Mouse (Mus musculus) T-helper 1 cell (primary cell): ENCODE data around the gene Dbr1.
"Not testable (repeated sequence)": the region's sequence is repeated elsewhere in the genome, so short reads cannot be mapped to it uniquely, and the experiment has no call there.

ENCODE experiments used
- in situ Hi-C: fragments of 300-600 bp; cut with MboI, MseI; formaldehyde crosslinking; loops from one replicate; pipeline ENCODE4 v1.15.1; 2025; ENCODE audit warnings: high pct_unique_total_duplicates

The Dbr1 gene

DNA sequence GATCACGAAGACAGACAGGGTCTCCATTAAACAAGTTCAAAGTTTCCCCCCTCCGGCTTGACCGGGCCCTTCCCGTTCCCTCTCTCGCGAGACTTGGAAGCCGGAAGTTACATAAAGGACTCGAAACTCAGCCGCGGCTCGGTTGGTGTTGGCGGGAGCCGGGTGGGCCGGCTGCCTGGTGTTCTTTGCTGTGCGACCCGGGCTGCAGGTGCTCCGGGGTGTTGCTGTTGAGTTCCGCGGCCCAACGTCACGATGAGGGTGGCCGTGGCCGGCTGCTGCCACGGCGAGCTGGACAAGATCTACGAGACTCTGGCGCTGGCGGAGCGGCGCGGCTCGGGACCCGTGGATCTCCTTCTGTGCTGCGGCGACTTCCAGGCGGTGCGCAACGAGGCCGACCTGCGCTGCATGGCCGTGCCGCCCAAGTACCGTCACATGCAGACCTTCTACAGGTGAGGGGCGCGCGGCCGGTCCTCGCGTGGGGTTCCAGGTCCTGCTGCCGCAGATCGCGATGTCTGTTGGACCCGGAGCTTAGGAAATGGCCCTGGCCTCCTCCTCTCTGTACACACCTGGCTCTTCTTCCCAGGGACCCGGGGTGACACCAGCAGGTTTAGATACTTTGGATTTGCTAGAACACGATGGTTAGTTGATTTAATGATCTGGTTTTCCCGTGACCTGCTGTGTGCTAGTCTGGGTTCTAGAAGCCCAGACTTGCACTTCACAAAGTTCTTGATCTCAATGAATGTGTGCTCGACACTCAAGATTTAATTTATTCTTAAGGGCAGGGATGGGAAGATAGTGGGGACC lies at the start of gene Dbr1:
Gene Dbr1 (plus strand): TSS at position 123 of the 804 bp plus-strand sequence.
- in situ Hi-C loops = loop anchor here (10.0 kb wide), 2 partner anchors 591 to 981 kb away; partner anchors contain the start of gene Faim

DNA sequence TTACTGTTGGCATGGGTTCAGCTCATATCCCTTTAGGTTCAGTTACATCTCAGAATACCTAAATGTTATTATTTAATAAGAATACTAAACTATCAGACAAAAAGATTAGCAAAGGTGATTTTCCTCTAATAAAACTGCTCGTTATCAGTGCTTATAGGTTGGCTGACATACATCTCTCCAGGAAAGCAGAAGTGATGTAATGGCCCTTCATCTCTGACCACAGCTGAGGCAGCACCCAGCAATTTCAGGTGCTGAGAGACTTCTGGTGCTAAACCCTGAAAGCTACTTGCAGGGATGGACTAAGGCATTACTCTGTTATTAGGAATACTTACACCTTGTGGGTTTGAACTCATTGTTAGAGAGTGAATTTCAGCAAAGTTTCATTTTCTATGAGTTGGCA lies 43.7 kb upstream of the Dbr1 start:
- in situ Hi-C loops = no loop called here

DNA sequence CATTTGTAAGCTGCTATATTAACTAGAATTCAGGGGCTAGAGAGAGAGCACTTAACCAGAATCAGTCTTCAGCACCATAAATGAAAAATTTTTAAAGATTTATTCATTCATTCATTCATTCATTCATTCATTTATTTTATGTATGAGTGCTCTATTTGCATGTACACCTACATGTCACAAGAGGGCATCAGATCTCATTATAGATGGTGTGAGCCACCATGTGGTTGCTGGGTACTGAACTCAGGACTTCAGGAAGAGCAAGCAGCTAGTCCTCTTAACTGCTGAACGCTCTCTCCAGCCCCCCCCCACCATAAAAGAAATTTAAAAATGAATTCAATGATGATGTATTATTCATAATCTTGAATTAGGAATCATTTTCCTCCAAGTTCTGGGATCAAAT lies 29.3 kb upstream of the Dbr1 start:
- in situ Hi-C loops = no loop called here

DNA sequence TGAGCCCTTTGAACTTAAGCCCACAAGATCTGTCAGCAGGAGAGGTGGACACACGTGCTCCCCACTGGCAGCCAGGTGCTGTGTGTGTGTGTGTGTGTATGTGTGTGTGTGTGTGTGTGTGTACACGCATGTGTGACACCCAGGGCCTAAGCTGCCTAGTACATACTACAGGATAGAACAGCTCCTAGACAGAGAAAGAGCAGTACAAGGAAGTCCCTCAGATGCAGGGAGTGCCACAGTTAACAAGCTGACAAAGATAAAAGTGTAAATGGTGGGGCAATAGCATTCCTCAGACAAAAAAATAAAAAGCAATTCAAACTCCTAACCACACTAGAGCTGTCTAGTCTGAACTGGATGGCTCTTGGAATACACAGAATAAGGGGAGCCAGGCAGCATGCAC lies 23.5 kb upstream of the Dbr1 start:
- in situ Hi-C loops = no loop called here

DNA sequence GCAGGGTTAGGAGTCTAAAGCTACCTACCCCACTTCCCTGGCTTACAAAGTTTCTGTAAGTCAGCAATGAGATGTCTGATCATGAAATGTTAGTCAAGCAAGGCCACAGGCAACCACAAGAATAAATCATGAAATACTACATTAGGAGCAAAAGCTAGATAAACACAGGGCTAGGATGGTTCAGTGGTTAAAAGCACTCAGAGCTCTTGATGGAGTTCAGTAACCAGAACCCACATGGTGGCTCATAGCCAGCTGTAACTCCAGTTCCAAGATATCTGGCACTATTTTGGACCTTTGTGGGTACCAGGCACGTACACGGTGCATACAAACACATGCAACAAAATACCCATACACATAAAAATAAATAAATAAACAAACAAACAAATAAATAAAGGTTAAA lies 22.6 kb upstream of the Dbr1 start:
- in situ Hi-C loops = no loop called here

DNA sequence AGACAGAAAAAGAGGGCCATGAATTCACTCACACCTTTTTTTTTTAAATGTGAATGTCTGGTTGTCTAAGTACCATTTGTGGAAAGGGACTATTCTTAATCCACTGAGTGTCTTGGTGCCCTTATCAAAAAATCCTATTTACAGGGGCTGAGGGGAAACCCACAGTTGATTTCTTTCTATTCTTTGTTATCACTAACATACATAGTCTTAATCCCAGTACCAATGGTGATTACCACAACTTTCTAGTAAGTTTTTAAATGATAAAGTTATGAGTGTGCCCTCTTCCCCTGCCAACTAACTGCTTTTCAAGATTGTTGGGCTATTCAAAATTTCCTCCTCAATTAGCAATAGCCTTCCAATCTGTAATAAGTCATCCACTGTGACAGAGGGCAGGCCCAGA lies 21.5 kb upstream of the Dbr1 start:
- in situ Hi-C loops = no loop called here

DNA sequence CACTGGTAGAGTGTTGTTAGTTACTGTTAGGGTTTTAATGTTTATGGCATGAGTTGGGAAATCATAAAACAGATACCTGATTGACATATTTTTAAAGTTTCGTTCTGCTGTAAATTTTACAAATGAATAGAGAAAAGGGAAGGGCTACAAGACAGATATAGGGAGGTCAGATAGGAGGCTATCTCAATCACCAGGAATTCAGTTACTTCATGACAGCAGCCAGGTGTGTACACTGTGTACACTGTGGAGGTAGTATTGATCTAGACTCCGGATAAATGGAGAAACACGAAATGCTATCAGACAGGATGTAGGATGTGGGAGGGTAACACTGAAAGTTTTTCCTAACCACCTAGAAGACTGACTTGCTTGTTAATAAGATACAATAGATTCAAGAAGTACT lies 20.3 kb upstream of the Dbr1 start:
- in situ Hi-C loops = no loop called here

DNA sequence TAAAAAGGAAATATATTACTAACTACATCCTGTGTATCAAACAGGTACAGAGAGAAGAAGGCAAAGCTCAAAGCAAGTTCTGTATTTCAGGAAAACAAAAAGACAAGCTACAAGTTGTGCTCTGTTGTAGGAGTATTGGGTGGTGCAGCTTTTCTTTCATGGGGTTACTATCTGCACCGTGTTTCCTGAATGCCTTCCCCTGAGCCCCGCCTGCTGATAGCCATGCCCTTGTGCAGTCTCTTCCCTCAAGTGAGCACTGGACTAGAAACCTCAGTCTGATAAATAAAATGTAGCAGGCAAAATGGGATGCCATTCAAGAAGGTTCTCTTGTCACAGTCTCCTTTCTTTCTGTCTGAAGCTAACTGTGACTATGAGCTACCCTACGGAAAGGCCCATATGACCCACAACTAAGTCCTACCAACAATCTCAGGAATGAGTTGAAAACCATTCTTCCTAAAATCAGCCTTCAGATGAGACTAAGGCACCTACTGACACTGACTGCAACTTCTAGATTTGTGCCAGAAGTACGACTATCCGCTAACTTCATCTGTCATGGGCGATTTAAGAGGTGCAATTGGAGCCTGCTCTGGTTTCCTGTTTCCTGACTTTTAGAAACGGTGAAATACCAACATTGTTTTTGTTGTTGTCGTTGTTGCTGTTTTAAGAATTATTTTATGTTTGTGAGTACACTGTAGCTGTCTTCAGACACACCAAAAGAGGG lies 17.9 kb upstream of the Dbr1 start:
- in situ Hi-C loops = no loop called here

DNA sequence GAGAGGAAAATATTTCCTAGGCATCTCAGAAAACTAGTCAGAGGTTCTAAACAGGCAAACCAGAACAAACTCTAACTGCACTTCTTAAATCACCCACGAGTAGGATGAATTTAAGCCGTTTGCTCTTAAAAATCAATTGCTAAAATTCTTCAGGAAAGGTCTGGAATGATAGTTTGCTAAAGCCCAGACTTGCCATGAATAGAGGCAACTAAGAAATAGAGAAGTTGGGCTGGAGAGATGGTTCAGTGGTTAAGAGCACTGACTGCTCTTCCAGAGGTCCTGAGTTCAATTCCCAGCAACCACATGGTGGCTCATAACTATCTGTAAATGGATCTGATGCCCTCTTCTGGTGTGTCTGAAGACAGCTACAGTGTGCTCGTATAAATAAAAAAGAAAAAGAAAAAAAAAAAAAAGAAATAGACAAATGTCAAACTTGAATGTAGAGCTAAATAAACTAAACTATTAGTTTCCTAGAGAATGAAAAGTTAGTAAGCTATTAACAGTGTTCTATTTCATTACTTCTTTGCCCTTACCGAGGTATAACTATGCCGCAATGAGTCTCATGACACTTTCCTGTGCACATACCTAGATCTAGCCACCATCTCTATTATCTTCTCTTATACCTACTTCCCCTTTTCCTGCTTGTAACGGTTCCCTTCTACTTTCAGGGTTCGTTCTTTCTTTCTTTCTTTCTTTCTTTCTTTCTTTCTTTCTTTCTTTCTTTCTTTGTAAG lies 16.6 kb upstream of the Dbr1 start:
- in situ Hi-C loops = no loop called here

DNA sequence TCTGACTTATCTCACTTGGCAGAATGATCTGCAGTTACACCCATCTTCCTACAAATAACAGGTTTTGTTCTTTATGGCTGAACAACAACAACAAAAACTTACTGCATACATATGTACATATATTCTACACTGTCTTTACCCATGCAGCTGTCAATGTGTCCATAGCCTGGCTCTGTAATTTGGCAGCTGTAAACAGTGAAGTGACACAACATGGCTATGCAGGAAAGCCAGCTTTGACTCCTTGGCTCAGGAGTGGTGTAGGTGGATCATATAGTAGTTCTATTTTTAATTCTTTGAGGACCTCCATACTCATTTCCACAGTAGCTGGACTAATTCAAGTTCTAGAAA lies 16.1 kb upstream of the Dbr1 start:
- in situ Hi-C loops = no loop called here

DNA sequence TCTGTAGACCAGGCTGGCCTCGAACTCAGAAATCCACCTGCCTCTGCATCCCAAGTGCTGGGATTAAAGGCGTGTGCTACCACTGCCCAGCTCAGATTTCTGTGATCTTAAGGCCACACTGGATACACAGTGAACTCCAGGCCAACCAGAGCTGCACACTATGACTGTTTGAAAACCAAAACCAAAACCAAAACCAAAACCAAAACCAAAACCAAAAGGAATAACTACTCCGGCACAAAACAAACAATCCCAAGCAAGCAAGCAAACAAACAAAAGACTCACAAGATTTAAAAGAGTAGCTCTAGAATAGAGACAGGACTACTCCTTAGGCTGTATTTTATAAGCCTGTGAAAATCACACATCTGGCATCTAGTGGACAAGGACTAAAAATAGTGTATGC lies 15.2 kb upstream of the Dbr1 start:
- in situ Hi-C loops = no loop called here

DNA sequence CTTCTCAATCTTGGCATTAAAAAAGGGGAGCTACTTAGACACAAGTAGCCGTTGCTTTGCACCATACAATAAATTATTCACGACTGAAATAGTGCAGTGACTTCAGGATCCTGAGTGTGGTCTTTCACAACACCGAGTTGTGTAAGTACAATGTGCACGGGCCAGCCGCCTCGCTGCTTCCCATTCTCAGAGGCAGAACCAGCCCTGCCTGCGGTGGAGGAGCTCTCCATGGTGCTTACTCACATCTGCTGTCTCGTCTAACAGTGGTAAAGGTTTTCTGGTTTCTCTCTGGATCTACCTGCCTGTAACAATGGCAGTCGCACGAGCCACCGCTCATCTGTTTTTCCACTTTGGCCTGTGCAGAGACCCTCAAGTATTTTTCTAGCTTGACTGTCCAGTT lies 11.9 kb upstream of the Dbr1 start:
- in situ Hi-C loops = no loop called here

DNA sequence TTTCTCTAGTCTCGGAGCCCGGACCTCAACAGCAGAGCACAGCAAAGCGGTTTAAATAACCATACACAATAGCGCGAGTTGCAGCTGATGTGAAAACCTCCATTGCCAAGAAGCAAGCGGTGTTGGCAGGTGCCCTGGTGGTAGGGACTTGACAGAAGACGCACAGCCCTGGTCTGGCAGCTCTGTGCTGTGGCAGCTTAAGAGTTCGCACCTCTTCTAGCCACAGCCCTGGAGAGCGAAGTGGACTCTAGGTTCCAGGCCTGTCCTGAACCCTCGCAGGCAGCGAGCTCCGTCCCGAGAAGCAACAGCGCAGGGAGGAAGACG lies 7.6 kb upstream of the Dbr1 start:
- in situ Hi-C loops = no loop called here

DNA sequence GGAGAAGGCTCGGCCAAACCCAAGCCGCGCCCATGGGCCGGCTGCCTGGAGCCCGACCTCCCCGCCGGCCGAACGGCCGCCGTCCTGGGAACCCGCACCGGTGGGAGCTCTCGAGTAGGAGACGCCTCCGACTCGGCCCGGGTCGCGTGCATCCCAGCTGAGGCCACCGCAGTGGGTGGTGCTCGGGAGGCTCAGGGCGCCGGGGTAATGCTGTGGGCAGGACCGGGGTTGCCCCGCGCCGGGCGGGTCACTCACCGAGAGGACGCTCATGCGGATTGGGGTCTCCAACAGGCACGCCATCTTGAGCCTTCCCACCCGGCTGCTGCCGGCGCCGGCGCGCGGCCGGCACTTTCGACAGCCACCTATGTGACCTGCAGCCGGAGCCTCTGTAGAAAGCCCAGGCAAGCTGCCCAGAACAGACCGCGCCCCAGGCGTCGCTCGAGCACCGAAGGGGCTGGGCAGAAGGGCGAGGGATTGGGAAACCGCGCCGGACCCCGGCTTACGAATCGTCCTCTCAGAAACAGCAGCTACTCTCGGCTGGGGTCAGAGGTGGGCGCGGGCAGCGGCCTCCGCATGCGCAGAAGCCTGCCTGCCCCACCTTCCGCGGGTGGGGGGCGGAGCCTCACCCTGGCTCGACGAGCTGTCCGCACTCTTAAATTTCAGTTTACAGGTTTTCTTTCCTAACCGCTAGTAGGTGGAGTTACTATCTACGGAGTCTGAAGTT lies 7.1 kb upstream of the Dbr1 start, which contains the start of gene Armc8:
Gene Armc8 (minus strand): TSS at position 553 of the 724 bp plus-strand sequence.
- in situ Hi-C loops = no loop called here

DNA sequence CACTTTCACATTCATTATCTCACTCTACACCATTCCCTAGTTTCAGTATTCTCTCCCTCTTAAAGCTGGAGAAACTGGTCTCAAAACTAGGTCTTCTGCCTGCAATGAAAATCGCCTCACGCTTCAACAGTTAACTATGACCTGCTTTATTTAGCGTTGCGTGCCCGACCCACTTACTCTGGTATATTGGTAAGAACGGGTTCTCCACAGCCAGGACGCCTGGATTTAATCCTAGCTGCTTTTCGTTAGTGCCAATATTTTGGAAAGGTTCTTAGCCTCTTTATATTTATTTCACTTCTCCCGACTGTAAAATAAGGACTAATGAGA lies 6.6 kb upstream of the Dbr1 start:
- in situ Hi-C loops = no loop called here

DNA sequence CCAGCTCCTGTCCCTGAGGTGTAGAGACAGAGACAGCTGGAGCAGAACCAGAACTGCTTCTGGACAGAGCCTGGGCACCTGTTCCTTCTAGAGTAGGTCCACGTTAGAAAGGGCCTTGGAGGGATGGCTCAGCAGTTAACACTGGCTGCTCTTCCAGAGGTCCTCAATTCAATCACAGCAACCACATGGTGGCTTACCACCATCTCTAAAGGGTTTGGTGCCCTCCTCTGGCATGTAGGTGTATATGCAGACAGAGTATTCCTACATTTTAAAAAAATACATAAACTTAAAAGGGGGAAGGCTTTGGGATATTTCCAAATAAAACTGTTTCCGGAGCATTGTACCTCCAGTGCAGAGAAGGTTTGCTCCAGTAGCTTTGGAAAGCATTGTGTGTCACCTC lies 5.1 kb downstream of the Dbr1 start:
- in situ Hi-C loops = no loop called here

DNA sequence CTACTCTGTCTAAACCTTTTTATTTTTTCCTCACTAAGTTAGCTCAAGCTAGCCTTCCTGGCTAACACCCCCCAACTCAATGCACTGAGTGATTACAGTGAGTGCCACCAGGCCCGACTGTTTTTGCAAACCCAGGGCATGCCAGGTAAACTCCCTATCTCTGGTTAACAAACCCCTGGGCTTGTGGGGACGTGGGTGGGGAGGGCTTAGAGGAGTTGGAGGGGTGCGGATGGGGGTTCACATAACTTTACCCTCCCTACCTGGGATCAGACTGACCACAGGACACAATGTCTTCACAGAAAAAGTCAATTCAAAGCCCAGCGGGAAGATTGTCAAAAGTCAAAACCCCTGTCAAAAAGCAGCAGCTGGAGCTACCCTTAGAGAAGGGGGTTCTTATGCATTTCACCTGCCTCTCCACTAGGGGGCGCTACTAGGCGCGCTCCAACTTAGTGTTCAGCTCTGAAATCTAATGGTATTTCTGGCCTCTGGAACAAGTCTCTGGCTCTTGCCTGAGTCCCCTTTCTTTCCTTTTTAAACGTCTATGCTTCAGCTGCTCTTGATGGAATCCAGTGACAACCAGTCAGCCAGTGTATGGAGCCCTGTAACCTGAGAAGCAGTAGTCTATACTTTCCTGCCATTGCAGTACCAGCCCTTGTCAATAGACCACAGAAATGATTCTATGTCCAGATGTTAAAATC lies 12.1 kb downstream of the Dbr1 start:
- in situ Hi-C loops = no loop called here

DNA sequence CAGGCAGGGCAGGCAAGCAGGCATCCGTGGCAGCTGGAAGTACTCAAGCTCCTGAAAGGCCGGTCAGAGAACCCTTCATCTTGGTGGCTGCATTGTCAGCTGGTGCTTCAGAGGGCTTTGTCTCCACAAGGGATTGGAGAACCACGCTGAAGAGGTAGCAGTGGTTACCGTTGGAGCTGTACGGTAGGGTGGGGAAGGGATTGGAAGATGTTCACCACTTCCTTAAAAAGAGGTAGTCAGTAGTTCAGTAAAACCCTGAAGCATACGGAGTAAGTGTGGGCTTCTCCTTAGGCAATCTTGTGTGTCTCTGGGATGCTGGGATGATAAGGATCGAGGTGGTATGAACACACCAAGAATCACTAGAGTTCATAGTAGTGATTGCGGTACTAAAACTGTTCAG lies 15.5 kb downstream of the Dbr1 start:
- in situ Hi-C loops = no loop called here

DNA sequence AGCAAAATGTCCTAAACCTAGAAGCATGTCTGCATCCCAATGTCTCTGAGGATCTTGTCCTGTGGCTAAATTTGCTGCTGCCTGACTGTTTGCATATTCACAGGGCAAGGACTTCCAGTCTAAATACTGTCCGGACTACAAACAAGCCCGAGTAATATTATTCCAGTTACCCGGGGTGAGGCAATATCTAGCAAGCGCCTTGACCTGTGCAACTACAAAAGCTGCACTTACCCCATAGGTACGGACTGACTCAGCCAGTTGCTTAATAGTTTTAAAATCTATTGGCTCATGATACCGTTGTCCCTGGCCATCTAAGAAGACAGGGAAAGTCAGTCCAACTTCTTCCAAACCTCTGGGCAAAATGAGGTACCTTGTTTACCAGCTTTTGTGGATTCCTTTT lies 23.5 kb downstream of the Dbr1 start:
- in situ Hi-C loops = not testable (repeated sequence)

DNA sequence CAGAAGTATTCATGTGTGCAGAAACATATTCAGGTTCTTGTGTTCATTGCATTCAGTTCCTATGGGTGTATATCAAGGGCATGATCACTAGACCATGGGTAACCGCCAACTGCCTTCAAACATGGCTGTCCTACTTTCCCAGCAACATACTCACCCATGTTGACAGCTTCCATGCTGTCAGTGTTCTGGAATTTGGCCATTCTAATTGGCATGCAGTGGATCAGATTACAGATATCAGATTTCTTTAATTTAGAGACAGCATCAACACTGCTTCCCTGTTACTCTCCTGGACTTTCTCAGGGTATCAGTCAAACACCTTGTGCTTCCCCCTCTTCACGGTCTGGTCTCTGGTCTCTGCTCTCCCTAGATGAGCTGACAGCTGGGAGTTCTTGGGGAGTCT lies 28.0 kb downstream of the Dbr1 start:
- in situ Hi-C loops = no loop called here

DNA sequence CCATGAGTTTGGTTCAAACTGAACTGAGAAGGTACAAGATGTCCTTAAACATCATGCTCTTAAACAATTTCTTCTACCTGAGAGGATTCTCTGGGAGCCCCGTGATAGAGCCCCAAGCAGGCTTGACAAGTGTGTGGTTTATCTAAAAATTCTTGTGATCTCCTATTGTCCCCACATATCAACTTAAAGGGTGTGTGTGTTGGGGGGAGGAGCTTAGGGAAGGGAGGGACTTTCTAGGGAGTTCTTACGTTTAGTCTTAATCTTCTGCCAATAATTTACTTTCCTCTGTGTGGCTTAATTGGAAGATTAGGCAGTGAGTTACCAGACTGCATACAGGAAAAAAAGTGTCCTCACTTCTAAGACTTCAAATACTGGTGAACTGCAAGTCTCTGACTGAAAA lies 36.6 kb downstream of the Dbr1 start, which contains the start of gene A4gnt:
Gene A4gnt (plus strand): TSS at position 301 of the 400 bp plus-strand sequence.
- in situ Hi-C loops = no loop called here

DNA sequence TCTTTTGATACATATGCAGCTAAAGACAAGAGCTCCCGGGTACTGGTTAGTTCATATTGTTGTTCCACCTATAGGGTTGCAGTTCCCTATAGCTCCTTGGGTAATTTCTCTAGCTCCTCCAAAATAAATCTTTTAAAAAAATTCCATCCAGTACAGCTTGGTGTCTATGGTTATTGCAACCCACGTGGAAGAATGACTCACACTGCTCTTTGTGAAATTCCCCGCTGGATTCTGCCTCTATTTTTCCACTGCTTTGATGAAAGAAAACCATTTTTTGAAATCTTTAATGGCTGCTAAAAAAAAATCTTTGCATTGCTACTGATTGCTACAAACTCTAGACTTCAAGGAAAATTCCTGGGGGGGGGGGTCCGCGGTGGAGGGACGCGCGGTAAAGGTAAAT lies 44.1 kb downstream of the Dbr1 start:
- in situ Hi-C loops = no loop called here
